Mouse (Mus musculus) stomach, postnatal 0 days (tissue): ENCODE data around the gene Mecom. TPM values are rescaled to one million over a fixed set of nuclear protein-coding genes. Genes with fewer than 3 reads are reported as not detected.

Experiments used
- ATAC-seq: fragments of 200-750 bp; cut with Nextera tagmentation; 2 replicates; pipeline ENCODE4 v1.8.0; 2017; ENCODE audit not compliant: low FRiP score, low TSS enrichment
- DNase-seq: peaks from one replicate; pipeline ENCODE4 v3.0.0-alpha.2; 2016; ENCODE audit warnings: low spot score
- H3K27ac ChIP-seq: fragments of 300-500 bp; sonication (generic); replicated peaks from 2 replicates; pipeline ENCODE4 v1.5.1; 2014; ENCODE audit warnings: mild to moderate bottlenecking, control low read depth
- H3K27me3 ChIP-seq: fragments of 300-500 bp; sonication (generic); 2 replicates; pipeline ENCODE4 v1.6.1; 2014; ENCODE audit warnings: low read length; ENCODE audit not compliant: control insufficient read depth, insufficient read depth
- H3K36me3 ChIP-seq: fragments of 300-500 bp; sonication (generic); 2 replicates; pipeline ENCODE4 v1.6.1; 2014; ENCODE audit warnings: low read length, mixed read lengths; ENCODE audit not compliant: control insufficient read depth, insufficient read depth
- H3K4me1 ChIP-seq: fragments of 300-500 bp; sonication (generic); replicated peaks from 2 replicates; pipeline ENCODE4 v1.6.1; 2014; ENCODE audit warnings: antibody characterized with exemption; ENCODE audit not compliant: control insufficient read depth, insufficient read depth
- H3K4me2 ChIP-seq: fragments of 300-500 bp; sonication (generic); replicated peaks from 2 replicates; pipeline ENCODE4 v1.6.1; 2014; ENCODE audit warnings: low read depth, mild to moderate bottlenecking, control low read depth, moderate library complexity
- H3K4me3 ChIP-seq: fragments of 300-500 bp; sonication (generic); 2 replicates; pipeline ENCODE4 v1.5.1; 2014; ENCODE audit warnings: low read depth, low read length, control low read depth
- H3K9ac ChIP-seq: fragments of 300-500 bp; sonication (generic); 2 replicates; pipeline ENCODE4 v1.6.1; 2014; ENCODE audit warnings: mild to moderate bottlenecking, low read length, control low read depth, mixed read lengths
- H3K9me3 ChIP-seq: fragments of 300-500 bp; sonication (generic); 2 replicates; pipeline ENCODE4 v1.6.1; 2016; ENCODE audit warnings: low read length; ENCODE audit not compliant: control insufficient read depth
- CTCF ChIP-seq: IDR thresholded peaks from 2 replicates; pipeline ENCODE4 v1.5.1; 2016; ENCODE audit warnings: antibody characterized with exemption, low read depth, mild to moderate bottlenecking, moderate library complexity
- EP300 ChIP-seq: optimal IDR thresholded peaks from 2 replicates; pipeline ENCODE3; 2016; ENCODE audit warnings: antibody characterized with exemption
- WGBS: fragments of 180-500 bp; shearing (Covaris S2); extraction: QIAGEN DNeasy Blood & Tissue Kit; methylation state at CpG from one replicate; pipeline ENCODE4 v1.1.7; 2014; 5-methylcytosine and 5-hydroxymethylcytosine counted together
- polyA plus RNA-seq: library from polyadenylated mRNA; unstranded; fragments of >200 nt; fragmentation: Nextera tagmentation; extraction: Ambion mirVana; gene quantifications from 2 replicates; pipeline ENCODE4 v1.2.1, GENCODE M21; 2015

Gene Mecom
- polyA plus RNA-seq, 1 experiment from 2014 or later = 25.7 TPM

- no peak overlapping the region for H3K4me3 ChIP-seq
- WGBS = 76% methylated on average over 5 of the region's 5 CpGs
- DNase-seq = no peak
Measured at GRCm38 (mm10) chr3:30420899-30421298, 126.9 kb downstream of the Mecom start.

GRCm38 (mm10) chr3:30414173-30414572 is 133.6 kb downstream of the Mecom start:
- TF ChIP-seq EP300 (no peak), CTCF (no peak)
- H3K4me3 ChIP-seq = no peak overlapping the region
- H3K9ac ChIP-seq = no peak overlapping the region
- H3K27me3 ChIP-seq = no peaks in the 10 kb centered on the region
- no peaks in the 10 kb centered on the region for H3K36me3 ChIP-seq
- H3K27ac ChIP-seq = no peak overlapping the region
- WGBS = 89% methylated on average over 6 of the region's 6 CpGs
- no peaks in the 10 kb centered on the region for H3K9me3 ChIP-seq
- no peak overlapping the region for H3K4me2 ChIP-seq
- no peak for DNase-seq
- ATAC-seq = no peak
- no peaks in the 10 kb centered on the region for H3K4me1 ChIP-seq

More at GRCm38 (mm10) chr3:30420899-30421298, 126.9 kb downstream of the Mecom start:
- H3K4me1 ChIP-seq = no peaks in the 10 kb centered on the region; the same call in 1 of the 2 replicates
- no peak overlapping the region for H3K27ac ChIP-seq
- H3K36me3 ChIP-seq = no peaks in the 10 kb centered on the region
- no peak for ATAC-seq
- H3K9me3 ChIP-seq = no peaks in the 10 kb centered on the region
- TF ChIP-seq EP300 (no peak), CTCF (no peak)
- H3K4me2 ChIP-seq = no peak overlapping the region
- H3K27me3 ChIP-seq = no peaks in the 10 kb centered on the region
- no peak overlapping the region for H3K9ac ChIP-seq

GRCm38 (mm10) chr3:30410778-30411177 is 137.0 kb downstream of the Mecom start:
- Histone ChIP-seq H3K4me1 (no peaks in the 10 kb centered on the region), H3K4me2 (no peak overlapping the region), H3K9ac (no peak overlapping the region), H3K9me3 (no peaks in the 10 kb centered on the region), H3K27ac (no peak overlapping the region), H3K36me3 (no peaks in the 10 kb centered on the region), H3K4me3 (no peak overlapping the region), H3K27me3 (no peaks in the 10 kb centered on the region)
- DNase-seq = no peak
- TF ChIP-seq CTCF = no peak
- TF ChIP-seq EP300 = no peak
- WGBS = 48% methylated on average over 4 of the region's 4 CpGs
- ATAC-seq = no peak

- no peak for TF ChIP-seq CTCF
- TF ChIP-seq EP300 = no peak
- ATAC-seq = no peak
- Histone ChIP-seq H3K4me1 (no peaks in the 10 kb centered on the region), H3K27me3 (no peaks in the 10 kb centered on the region), H3K4me3 (no peak overlapping the region), H3K9ac (no peak overlapping the region), H3K27ac (no peak overlapping the region), H3K9me3 (no peaks in the 10 kb centered on the region), H3K4me2 (no peak overlapping the region), H3K36me3 (no peaks in the 10 kb centered on the region)
- 66% methylated on average over 4 of the region's 4 CpGs for WGBS
- DNase-seq = no peak
Measured at GRCm38 (mm10) chr3:30404821-30405220, 143.0 kb downstream of the Mecom start.

- H3K4me3 ChIP-seq = no peak overlapping the region
- H3K9me3 ChIP-seq = no peaks in the 10 kb centered on the region
- no peak overlapping the region for H3K9ac ChIP-seq
- no peak overlapping the region for H3K27ac ChIP-seq
- ATAC-seq = no peak
- no peak for DNase-seq
- TF ChIP-seq EP300 (no peak), CTCF (no peak)
- no peaks in the 10 kb centered on the region for H3K36me3 ChIP-seq
- H3K4me2 ChIP-seq = no peak overlapping the region
- H3K4me1 ChIP-seq = no peaks in the 10 kb centered on the region
- H3K27me3 ChIP-seq = no peaks in the 10 kb centered on the region
- 61% methylated on average over 7 of the region's 7 CpGs for WGBS
Measured at GRCm38 (mm10) chr3:30398911-30399310, 148.9 kb downstream of the Mecom start.

GRCm38 (mm10) chr3:30394911-30395310 is 152.9 kb downstream of the Mecom start:
- Histone ChIP-seq H3K4me1 (no peaks in the 10 kb centered on the region; the same call in 1 of the 2 replicates), H3K27me3 (no peaks in the 10 kb centered on the region), H3K9ac (no peak overlapping the region), H3K4me2 (no peak overlapping the region), H3K4me3 (no peak overlapping the region), H3K27ac (no peak overlapping the region), H3K9me3 (no peaks in the 10 kb centered on the region), H3K36me3 (no peaks in the 10 kb centered on the region)
- ATAC-seq (no peak), DNase-seq (no peak)
- no peak for TF ChIP-seq EP300
- TF ChIP-seq CTCF = no peak
- 72% methylated on average over 4 of the region's 4 CpGs for WGBS
